Mouse (Mus musculus): ENCODE measurements around the gene Rtl8a. TPM values are rescaled to one million over a fixed set of nuclear protein-coding genes. Genes with fewer than 3 reads are reported as not detected.
"Not testable (repeated sequence)": the region's sequence is repeated elsewhere in the genome, so short reads cannot be mapped to it uniquely, and the experiment has no call there.

Gene Rtl8a
- 59.1 and 59.8 TPM in 2 replicates for polyA plus RNA-seq (2012; rRNA removed)

DNA sequence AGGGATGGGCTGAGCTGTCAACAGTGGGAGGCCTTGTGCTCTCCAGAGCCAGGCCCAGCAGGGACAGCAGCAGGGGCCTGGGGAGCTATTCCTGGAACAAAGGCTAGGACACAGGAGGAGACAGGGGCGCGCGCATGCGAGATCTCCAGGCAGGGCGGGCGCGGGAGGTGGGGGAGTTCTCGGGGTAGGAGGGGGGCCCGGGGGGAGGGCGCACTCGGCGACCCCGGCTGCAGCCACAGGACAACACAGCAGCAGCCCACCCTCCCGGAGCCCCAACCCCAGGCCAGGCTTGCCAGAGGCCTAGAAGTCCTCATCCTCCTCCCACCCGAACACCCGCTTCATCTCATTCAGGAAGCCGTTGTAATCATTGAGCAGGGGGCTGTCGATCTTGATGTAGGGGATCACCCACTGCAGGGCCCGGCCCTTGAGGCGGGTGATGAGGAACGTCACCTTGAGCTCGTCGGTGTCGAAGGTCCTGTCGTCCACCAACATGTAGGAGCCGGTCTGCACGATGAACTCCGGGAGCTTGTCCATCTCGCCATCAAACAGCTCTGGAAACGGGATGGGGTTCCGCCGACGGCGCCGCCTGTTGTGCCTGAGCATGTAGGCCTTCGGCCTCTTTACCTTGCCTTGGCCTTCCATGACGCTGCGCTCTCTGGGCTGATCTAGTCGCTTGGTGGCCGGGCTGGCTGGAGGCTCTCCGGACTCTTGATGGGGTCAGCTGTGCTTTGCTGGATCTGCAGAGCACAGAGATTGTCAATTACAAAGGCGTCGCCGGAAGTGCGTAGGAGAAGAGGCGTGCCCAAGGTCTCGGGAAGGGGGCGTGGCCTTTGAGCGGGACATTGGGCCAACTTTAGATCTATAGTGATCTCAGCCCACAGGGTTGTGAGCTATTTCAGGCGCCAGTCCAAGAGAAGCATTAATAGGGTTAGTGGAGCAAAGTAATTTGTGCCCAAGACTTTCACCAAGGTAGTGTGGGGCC is at the start of gene Rtl8a:
Rtl8a (minus strand) TSS at position 703 of the 982 bp plus-strand sequence.
- peak; percentile 34 for DNase-seq (ENCODE audit: low spot score)

DNA sequence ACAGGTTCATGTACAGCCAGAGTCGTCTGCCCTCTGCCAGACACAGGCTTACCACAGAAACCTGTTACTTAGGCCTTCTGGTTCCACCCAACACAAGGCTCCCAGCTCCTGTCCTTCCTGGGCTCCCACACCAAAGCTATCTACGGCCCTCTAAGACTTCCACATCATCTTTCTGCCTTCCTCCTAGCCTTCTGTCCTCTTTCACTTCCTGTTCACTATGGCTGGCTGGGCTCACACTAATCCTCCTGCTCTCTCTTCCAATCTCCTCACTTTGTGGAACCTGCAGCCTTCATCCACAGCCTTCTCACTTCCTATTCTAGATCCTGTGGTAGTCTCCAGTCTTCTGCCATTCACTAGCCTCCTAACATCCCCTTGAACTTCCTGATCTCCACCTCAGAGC is 49.7 kb upstream of the Rtl8a start:
- no peak for DNase-seq (ENCODE audit: low spot score)

DNA sequence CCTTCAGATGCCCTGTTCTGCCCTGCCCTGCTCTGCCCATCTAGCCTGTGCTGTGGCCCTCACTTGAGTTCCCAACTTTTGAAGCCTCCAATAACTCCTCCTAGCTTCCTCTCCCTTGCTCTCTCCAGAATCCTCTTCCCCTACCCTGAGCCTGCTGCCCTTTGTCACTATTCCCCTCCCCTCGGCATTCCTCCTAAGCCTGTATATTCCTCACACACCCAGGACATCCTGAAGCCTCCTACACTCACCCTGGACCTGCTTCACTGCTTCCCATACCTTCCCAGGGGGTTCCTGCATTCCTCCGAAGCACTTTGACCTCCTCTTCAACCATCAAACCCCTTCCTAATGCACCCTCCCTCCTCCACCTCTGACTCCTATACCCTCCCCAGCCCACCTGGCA is 48.6 kb upstream of the Rtl8a start:
- no peak for DNase-seq (ENCODE audit: low spot score)

DNA sequence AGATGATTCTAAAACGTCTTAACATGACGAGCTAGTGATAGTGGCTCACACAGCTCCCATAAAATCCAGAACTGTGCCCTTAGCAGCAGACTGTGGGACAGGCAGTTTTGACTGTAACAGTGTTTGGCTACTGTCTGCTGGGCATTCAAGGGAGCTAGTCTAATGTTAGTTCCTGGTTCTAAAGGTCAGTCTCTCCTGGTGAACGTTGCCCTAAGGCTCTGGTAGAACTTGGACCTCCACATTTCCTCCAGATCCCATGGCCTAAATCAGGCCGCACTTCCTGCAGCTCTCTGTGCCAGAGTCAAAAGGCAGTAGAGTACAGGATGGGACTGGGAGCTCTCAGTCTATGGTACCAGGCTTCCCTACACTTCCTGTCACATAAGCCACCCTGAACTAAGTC is 41.2 kb upstream of the Rtl8a start:
- DNase-seq (ENCODE audit: low spot score): not testable (repeated sequence)

DNA sequence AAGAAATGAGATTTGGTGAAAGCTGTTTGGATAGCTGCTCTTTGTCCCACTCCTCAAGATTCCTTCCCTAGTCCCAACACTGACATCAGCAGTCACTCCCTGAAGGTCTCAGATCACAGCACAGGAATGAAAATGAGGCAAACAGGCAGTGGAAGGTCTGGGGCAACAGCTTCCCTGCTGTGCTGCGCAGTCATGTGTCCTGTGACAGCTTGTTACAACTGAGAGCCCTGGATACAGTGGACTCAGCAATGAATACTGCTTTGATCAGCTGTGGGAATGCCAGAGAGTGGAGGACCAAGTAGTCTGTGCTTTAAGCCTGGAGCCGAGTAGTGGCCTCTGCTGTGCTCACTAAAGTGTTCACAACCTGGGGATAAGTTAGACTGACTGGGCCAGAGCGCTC is 39.2 kb upstream of the Rtl8a start:
- not testable (repeated sequence) for DNase-seq (ENCODE audit: low spot score)

DNA sequence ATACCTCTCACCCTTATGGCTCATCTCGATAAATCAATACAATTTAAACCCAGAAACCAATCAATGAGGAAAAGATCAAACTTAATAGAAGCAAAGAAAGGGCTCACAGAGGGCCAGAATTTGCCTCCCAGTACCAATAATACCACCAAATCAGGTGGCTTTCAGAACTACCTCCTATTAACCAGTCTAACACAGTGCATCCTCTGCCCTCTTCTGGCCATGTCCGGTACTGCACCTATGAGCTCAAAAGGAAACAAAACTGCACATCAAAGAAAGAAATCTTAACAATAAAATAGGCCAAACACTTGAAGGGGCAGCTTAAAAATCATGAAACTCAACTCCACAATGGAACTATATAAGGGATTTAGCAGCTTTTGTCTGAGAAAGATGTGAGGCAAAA is 33.5 kb upstream of the Rtl8a start:
- not testable (repeated sequence) for DNase-seq (ENCODE audit: low spot score)

DNA sequence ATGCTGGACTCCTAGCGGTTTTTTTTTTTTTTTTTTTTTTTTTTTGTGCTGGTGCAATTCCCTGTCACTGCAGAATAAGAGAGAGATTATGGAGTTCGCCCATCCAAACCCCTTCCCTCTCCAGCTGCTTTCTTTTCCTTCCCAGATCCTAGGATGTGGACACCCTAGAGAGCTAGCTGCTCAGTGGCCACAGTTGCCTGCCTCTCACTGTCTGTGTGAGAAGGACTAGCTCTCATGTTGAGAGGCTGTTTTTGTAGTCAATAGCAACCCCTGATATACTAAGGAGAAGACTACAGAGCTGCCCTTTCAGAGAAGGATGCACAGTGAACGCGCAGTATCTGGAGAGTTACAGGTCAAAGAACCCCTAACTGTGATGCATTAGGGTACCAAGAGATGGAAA is 27.2 kb upstream of the Rtl8a start:
- DNase-seq (ENCODE audit: low spot score): not testable (repeated sequence)

DNA sequence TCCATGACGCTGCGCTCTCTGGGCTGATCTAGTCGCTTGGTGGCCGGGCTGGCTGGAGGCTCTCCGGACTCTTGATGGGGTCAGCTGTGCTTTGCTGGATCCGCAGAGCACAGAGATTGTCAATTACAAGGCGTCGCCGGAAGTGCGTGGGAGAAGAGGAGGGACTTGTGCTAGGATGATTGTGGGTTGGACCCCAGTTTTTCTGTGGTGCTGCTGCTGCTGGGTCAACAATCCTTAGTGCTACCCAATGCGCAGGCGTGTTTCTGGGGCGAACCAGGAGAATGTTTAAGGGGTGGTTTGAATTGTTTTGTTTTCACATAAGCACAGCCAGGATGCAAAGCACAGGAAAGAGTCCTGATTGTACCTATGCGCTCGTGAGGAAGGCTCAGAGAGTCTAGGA is 26.8 kb upstream of the Rtl8a start, which contains the start of gene Rtl8b:
Rtl8b (minus strand) TSS at position 115 of the 400 bp plus-strand sequence.
- no peak for DNase-seq (ENCODE audit: low spot score)

DNA sequence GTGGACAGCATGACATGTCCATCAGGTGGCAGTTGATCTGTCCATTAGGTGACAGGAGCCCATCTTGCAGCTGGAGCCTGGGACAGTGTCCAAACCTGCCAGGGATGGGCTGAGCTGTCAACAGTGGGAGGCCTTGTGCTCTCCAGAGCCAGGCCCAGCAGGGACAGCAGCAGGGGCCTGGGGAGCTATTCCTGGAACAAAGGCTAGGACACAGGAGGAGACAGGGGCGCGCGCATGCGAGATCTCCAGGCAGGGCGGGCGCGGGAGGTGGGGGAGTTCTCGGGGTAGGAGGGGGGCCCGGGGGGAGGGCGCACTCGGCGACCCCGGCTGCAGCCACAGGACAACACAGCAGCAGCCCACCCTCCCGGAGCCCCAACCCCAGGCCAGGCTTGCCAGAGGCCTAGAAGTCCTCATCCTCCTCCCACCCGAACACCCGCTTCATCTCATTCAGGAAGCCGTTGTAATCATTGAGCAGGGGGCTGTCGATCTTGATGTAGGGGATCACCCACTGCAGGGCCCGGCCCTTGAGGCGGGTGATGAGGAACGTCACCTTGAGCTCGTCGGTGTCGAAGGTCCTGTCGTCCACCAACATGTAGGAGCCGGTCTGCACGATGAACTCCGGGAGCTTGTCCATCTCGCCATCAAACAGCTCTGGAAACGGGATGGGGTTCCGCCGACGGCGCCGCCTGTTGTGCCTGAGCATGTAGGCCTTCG is 26.2 kb upstream of the Rtl8a start:
- not testable (repeated sequence) for DNase-seq (ENCODE audit: low spot score)

DNA sequence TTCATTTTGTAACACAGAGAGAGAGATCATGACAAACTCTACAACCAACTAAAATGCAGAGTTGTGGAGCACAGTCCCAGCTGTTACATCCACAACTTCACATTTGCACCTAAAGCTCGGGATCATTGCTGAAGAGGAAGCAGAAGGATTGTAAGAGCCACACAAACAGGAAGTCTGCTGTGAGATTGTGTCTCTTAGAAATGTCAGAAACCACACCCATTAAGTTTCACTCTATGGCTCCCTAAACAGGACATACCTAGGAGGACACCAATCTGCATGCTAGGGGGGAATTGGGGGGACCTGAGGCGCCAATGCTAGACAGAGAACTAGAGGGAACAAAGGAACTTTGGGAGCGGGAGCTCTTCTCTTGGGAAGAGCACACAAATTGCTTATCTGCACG is 9.4 kb upstream of the Rtl8a start:
- DNase-seq (ENCODE audit: low spot score): not testable (repeated sequence)

DNA sequence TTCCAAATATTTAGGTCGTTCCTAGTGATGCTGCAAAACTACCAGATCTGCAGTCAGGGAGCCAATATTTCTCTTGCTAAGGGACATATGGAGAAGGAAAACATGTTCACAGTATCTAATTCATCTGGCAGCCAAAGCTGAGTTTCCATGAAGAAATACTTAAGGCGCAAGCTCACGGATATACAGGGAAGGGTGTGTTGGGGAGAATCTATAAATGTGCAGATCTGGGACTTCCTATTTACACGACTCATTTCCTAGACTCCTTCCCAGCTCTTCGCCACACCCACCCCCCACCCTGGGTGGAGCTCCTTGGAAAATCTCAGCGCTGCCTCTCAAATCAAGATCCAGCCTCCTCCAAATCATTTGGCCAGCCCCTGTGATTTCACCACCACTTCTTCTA is 2.4 kb upstream of the Rtl8a start:
- no peak for DNase-seq (ENCODE audit: low spot score)

DNA sequence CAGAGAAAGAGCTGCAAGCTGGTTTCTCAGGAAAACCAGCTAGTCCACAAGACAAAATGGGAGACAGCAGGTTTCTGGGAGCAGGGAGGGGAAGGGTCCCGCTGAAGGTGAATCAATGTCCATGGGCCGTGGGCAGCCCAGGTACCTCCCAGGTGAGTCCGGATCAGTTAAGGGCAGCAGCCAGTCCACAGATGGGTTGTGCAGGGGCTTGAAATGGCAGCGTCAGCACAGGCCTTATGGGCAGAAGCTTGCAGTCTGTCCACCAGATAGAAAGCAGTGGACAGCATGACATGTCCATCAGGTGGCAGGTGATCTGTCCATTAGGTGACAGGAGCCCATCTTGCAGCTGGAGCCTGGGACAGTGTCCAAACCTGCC is 890 bp downstream of the Rtl8a start:
- DNase-seq (ENCODE audit: low spot score): not testable (repeated sequence)

DNA sequence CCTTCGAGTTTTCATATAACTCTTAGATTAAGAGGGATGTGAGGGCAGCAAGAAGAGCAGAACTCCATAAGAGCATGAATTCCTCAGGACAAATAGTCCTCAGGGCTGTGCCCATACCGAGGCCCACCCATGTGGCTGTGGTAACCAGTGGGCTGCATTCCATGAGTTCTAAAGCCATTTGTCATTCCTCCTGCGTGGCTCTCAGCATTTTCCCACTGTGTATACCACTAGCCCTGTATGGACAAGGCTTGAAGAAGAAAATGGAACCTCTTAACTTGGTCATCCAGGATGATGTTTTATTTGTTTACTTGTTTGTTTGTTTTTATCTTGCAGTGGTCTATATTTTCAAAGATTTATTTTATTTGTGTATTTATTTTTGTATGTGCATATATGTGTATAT is 5.4 kb downstream of the Rtl8a start:
- not testable (repeated sequence) for DNase-seq (ENCODE audit: low spot score)

DNA sequence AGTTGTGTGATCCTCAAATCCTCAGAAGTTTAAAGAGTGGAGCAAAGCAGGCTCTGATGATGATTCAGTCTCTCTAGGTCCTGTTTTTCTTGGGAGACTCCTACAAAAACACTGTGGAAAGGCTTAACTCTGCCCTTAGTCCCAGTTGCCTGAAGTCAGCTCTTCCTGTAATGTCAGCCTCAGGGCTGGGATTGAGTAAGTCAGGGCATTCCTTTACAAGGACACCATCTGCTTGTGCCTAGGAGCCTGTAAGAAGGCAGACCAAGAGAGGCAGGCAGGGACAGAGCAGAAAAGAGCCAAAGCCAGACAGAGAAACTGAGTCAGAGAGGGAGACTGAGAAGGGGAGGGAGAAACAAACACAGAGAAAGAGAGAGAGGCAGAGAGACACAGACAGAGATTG is 32.1 kb downstream of the Rtl8a start:
- not testable (repeated sequence) for DNase-seq (ENCODE audit: low spot score)

DNA sequence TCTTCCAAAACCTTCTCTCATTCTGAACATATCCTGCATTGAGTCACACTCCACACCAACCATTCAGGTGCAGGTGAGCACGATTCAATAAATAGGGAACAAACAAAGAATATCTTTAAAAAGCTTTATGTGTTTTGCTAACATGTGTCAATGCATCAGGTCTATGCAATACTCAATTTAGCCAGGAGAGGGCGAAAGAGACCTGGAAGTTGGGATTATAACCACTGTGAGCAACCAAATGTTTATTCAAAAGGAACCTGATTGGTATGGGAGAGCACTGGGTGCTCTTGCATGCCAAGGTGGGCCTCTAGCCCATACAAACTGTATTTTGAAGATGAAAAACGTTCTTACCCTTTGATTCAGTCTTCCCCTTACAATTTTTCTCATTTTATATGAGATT is 32.9 kb downstream of the Rtl8a start:
- DNase-seq (ENCODE audit: low spot score): no peak

DNA sequence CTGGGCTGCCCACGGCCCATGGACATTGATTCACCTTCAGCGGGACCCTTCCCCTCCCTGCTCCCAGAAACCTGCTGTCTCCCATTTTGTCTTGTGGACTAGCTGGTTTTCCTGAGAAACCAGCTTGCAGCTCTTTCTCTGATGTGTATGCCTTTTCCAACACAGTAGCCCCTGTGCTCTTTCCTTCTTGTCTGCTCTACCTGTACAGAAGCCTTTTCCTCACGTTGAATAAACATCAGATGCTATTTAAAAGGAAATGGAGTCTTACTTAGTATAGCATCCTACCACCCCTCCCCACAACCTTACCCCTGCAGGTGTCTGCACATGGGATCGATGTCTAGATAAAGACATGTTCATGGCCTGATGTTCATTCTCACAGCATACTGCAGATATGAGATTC is 34.6 kb downstream of the Rtl8a start, which contains the start of gene Gm14597:
Gm14597 (minus strand) TSS at position 101 of the 400 bp plus-strand sequence.
- DNase-seq (ENCODE audit: low spot score): not testable (repeated sequence)

DNA sequence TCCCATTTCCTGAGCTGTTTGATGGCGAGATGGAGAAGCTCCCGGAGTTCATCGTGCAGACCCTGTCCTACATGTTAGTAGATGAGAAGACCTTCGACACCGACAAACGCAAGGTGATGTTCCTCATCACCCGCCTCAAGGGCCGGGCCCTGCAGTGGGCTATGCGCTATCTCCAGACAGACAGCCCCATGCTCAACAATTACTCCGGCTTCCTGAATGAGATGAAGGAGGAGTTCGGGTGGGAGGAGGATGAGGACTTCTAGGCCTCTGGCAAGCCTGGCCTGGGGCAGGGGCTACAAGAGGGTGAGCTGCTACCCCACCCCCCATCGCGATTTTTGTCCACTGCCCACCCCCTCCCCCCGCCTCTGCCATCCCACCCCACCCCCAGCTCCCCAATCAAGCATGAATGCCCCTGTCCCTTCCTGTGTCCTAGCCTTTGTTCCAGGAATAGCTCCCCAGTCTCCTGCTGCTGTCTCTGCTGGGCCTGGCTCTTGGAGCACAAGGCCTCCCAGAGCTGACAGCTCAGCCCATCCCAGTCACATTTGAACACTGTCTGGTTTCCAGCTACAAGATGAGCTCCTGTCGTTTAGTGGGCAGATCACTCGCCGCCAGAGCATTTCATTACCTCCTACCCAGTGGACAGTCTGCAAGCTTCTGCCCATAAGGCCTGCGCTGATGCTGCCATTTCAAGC is 35.2 kb downstream of the Rtl8a start:
- no peak for DNase-seq (ENCODE audit: low spot score)

DNA sequence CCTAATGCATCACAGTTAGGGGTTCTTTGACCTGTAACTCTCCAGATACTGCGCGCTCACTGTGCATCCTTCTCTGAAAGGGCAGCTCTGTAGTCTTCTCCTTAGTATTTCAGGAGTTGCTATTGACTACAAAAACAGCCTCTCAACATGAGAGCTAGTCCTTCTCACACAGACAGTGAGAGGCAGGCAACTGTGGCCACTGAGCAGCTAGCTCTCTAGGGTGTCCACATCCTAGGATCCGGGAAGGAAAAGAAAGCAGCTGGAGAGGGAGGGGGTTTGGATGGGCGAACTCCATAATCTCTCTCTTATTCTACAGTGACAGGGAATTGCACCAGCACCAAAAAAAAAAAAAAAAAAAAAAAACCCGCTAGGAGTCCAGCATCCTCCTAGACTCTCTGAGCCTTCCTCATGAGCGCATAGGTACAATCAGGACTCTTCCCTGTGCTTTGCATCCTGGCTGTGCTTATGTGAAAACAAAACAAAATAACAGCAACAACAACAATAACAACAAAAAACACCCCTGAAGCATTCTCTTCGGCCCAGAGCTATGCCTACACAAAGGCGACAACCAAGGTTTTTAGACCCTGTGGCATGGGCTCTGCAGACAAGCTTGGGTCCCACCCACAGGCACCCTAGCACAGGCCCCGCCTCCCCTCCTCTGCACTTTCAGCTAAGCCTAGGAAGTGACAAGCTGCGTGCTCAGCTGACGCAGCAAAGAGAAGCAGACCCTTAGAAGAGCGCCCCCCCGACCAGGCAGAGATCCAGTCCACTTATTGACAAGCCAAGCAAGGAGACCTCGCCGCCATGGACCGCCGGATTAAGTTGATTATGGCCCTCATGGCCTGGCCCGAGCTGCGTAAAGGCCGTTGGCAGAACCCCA is 36.0 kb downstream of the Rtl8a start, which contains the start of gene Rtl8c:
Rtl8c (plus strand) TSS at position 791 of the 880 bp plus-strand sequence.
- no peak for DNase-seq (ENCODE audit: low spot score)

DNA sequence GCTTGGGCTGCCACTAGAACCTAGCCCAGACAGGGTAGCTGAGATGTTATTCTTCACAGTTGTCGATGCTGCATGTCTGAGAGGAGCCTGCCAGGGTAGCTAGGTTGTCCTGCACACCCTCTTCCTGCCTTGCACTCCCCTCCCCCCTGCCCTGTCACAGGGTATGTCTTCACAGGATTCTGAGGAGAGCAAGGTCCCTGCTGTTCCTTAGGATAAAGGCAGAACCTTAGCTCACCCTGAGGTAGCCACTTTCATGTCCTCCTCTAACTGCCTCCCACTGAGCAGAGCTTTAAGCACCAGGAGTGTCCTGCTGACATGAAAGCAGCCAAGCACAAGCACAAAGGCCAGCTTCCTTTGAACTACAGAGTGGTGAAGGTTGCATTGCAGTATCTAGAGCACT is 37.3 kb downstream of the Rtl8a start:
- not testable (repeated sequence) for DNase-seq (ENCODE audit: low spot score)

DNA sequence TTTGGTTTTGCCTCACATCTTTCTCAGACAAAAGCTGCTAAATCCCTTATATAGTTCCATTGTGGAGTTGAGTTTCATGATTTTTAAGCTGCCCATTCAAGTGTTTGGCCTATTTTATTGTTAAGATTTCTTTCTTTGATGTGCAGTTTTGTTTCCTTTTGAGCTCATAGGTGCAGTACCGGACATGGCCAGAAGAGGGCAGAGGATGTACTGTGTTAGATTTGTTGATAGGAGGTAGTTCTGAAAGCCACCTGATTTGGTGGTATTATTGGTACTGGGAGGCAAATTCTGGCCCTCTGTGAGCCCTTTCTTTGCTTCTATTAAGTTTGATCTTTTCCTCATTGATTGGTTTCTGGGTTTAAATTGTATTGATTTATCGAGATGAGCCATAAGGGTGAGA is 43.5 kb downstream of the Rtl8a start:
- not testable (repeated sequence) for DNase-seq (ENCODE audit: low spot score)

Measured in urinary bladder, adult 2 months (tissue).